Mouse (Mus musculus) neural tube, embryonic 11.5 days (tissue): ENCODE data around the gene Uroc1. TPM values are rescaled to one million over a fixed set of nuclear protein-coding genes. Genes with fewer than 3 reads are reported as not detected.

Source experiments
- ATAC-seq: fragments of 200-750 bp; cut with Nextera tagmentation; 2 replicates; pipeline ENCODE4 v1.8.0; 2017; ENCODE audit warnings: moderate number of reproducible peaks, mild to moderate bottlenecking, moderate TSS enrichment, moderate library complexity; ENCODE audit not compliant: insufficient read depth, low FRiP score, low TSS enrichment
- DNase-seq: peaks from one replicate; pipeline ENCODE4 v3.0.0-alpha.2; 2015; ENCODE audit warnings: low spot score
- H3K27ac ChIP-seq: fragments of 300-500 bp; sonication (generic); 2 replicates; pipeline ENCODE4 v1.5.1; 2014; ENCODE audit warnings: low read depth, mild to moderate bottlenecking, low read length
- H3K27me3 ChIP-seq: fragments of 300-500 bp; sonication (generic); 2 replicates; pipeline ENCODE4 v1.6.1; 2014; ENCODE audit warnings: mild to moderate bottlenecking, low read length, mixed read lengths; ENCODE audit not compliant: control insufficient read depth, insufficient read depth
- H3K36me3 ChIP-seq: fragments of 300-500 bp; sonication (generic); 2 replicates; pipeline ENCODE4 v1.6.1; 2014; ENCODE audit warnings: mild to moderate bottlenecking, low read length, moderate library complexity, mixed read lengths; ENCODE audit not compliant: control insufficient read depth, insufficient read depth
- H3K4me1 ChIP-seq: fragments of 300-500 bp; sonication (generic); 2 replicates; pipeline ENCODE4 v1.6.1; 2014; ENCODE audit warnings: low read length, mixed read lengths; ENCODE audit not compliant: control insufficient read depth, insufficient read depth
- H3K4me2 ChIP-seq: fragments of 300-500 bp; sonication (generic); 2 replicates; pipeline ENCODE4 v1.6.1; 2014; ENCODE audit warnings: low read depth, mild to moderate bottlenecking, moderate library complexity
- H3K4me3 ChIP-seq: fragments of 300-500 bp; sonication (generic); 2 replicates; pipeline ENCODE4 v1.5.1; 2014; ENCODE audit warnings: low read depth, low read length
- H3K9ac ChIP-seq: fragments of 300-500 bp; sonication (generic); 2 replicates; pipeline ENCODE4 v1.6.1; 2014; ENCODE audit warnings: mild to moderate bottlenecking, low read length
- H3K9me3 ChIP-seq: fragments of 300-500 bp; sonication (generic); 2 replicates; pipeline ENCODE4 v1.6.1; 2016; ENCODE audit warnings: low read length; ENCODE audit not compliant: control insufficient read depth
- WGBS: fragments of 180-500 bp; shearing (Covaris S2); extraction: QIAGEN DNeasy Blood & Tissue Kit; methylation state at CpG from one replicate; pipeline ENCODE4 v1.1.7; 2014; 5-methylcytosine and 5-hydroxymethylcytosine counted together
- polyA plus RNA-seq: library from polyadenylated mRNA; unstranded; fragments of >200 nt; fragmentation: Nextera tagmentation; extraction: Ambion mirVana; gene quantifications from 2 replicates; pipeline ENCODE4 v1.2.1, GENCODE M21; 2014

Uroc1 gene
- not detected in 2 replicates for polyA plus RNA-seq

DNA sequence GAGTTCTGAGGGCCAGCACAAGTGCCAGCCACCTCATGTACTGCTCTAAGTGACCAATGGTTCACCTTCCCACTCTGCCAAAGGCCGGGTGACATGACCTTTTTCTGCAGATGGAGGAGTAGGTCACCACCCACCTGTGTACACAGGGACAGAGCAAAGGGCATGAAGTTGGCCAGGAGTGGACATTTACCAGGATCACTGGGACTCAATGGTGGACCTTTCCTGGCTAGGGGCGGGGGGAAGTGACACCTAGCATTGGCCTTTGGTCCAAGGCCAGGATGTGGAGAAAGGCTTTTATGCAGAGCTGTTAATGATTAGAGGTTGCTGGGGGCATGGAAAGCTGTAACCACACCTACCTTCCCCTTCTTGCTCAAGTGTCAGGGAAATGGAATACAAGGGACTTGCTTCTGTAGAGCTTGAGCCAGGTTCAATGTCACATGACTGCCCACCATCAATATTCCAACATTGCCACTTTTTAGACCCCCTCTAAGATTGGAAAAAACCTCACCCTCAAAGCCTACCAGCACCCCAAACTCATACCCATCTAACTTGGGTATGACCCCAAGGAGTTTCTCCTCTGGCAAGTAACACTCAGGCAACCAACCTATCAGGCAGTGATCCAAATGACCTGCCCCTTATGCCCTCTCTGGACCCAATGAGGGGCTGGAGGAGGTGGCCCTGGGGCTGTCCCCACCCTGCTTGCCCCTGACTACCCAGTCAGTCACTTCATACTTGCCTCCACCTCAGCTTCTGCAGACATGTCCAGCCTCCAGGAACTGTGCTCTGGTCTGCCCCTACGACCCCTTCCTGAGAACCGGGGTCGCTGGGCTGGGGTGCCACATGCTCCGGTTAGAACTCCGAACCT lies at the start of gene Uroc1:
Gene Uroc1 (plus strand): TSS at position 724 of the 865 bp plus-strand sequence.
- H3K4me3 ChIP-seq: no peak within 1 kb of the TSS
- no peak within 1 kb of the TSS for H3K4me2 ChIP-seq
- DNase-seq: no peak
- no peaks in the 10 kb centered on the region for H3K4me1 ChIP-seq
- no peak within 1 kb of the TSS for H3K27ac ChIP-seq
- no peak for ATAC-seq
- H3K36me3 ChIP-seq: no peaks in the 10 kb centered on the region
- 86% methylated on average over 7 of the region's 7 CpGs for WGBS
- no peaks in the 10 kb centered on the region for H3K9me3 ChIP-seq
- no peak within 1 kb of the TSS for H3K9ac ChIP-seq
- no peaks in the 10 kb centered on the region for H3K27me3 ChIP-seq

DNA sequence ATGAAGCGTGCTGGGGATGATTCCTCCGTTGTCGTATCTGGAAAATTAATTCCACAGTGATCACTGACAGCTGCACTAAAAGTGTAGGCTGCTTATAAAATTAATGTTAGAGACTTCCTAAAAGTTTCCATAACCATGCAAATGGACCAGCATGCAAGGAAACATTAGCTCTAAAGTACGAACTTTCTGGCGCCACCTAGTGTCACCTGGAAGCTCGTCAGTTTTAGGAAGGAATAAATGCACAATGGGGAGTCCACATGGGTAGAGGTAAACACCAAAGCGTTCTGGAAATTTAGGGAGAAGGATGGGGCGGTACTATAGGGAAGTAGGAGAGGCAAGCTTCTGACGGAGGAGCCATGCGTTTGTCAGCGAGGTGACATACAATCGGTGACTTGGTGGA lies 44.8 kb upstream of the Uroc1 start:
- no peaks in the 10 kb centered on the region for H3K27me3 ChIP-seq
- H3K4me3 ChIP-seq: no peak overlapping the region
- 52% methylated on average over 12 of the region's 12 CpGs for WGBS
- no peak overlapping the region for H3K4me2 ChIP-seq
- no peaks in the 10 kb centered on the region for H3K36me3 ChIP-seq
- no peak overlapping the region for H3K27ac ChIP-seq
- ATAC-seq: no peak
- H3K9ac ChIP-seq: no peak overlapping the region
- no peaks in the 10 kb centered on the region for H3K9me3 ChIP-seq
- DNase-seq: no peak
- no peaks in the 10 kb centered on the region for H3K4me1 ChIP-seq

DNA sequence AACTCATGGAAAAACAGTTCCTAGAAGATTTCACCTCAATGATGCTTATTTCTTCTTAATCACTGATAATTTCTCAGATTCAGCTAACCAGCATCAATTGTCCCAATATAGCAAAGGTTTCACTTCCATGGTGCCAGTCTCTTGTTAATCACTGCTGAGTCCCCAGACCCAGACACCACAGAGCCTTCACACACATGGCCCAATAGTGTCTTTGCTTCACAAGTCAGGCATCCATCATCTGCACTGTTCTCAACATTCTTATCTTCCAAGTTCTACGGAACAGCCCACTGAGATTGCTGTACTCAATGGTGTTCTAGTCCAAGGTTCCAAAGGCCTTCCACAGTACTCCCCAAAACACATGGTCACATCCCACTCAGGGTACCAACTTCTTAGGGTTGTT lies 32.2 kb upstream of the Uroc1 start, which contains the start of gene BC048671:
Gene BC048671 (plus strand): TSS at position 301 of the 400 bp plus-strand sequence.
- Histone ChIP-seq H3K9me3 (no peaks in the 10 kb centered on the region), H3K4me2 (no peak within 1 kb of the TSS), H3K27ac (no peak within 1 kb of the TSS), H3K27me3 (no peaks in the 10 kb centered on the region), H3K9ac (no peak within 1 kb of the TSS), H3K36me3 (no peaks in the 10 kb centered on the region), H3K4me1 (no peaks in the 10 kb centered on the region), H3K4me3 (no peak within 1 kb of the TSS)
- 84% methylated on average over 1 of the region's 1 CpGs for WGBS
- ATAC-seq (no peak), DNase-seq (no peak)

DNA sequence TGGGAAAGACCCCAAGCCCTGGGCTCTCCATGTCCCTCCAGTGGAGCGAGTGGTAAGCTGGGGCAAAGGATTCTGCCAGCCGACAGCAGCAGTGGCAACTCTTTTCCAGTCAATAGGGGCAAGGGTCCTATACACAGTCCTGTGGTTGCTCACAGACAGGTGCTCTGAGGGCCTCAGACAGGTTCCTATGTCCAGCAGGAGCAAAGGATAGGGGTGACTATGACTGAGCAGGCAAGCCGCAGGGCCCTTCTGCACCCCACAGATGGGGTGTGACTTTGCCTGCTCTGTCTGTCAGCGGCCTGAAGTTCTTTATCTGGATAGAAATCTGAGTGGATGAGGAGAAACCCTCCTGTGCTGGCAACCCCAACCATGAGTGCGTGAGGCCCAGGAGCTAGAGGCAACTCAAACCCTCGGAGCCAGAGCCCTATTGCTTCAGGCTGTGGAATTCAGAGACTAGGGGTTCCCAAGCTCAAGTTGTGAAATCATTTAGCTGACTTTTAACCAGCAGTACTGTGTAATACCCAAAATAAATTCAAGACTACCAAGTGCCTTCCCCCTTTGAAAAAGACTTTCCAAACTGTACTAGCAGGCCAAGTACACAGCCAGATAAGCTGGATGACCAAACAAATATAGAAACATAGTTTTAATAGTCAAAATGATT lies 26.6 kb upstream of the Uroc1 start:
- ATAC-seq (no peak), DNase-seq (no peak)
- no peak overlapping the region for H3K9ac ChIP-seq
- no peaks in the 10 kb centered on the region for H3K4me1 ChIP-seq
- H3K9me3 ChIP-seq: peaks cover 9% of the 10 kb centered on the region; the same call in 1 of the 2 replicates
- no peak overlapping the region for H3K27ac ChIP-seq
- 87% methylated on average over 6 of the region's 6 CpGs for WGBS
- no peak overlapping the region for H3K4me2 ChIP-seq
- no peaks in the 10 kb centered on the region for H3K36me3 ChIP-seq
- no peaks in the 10 kb centered on the region for H3K27me3 ChIP-seq
- H3K4me3 ChIP-seq: no peak overlapping the region

DNA sequence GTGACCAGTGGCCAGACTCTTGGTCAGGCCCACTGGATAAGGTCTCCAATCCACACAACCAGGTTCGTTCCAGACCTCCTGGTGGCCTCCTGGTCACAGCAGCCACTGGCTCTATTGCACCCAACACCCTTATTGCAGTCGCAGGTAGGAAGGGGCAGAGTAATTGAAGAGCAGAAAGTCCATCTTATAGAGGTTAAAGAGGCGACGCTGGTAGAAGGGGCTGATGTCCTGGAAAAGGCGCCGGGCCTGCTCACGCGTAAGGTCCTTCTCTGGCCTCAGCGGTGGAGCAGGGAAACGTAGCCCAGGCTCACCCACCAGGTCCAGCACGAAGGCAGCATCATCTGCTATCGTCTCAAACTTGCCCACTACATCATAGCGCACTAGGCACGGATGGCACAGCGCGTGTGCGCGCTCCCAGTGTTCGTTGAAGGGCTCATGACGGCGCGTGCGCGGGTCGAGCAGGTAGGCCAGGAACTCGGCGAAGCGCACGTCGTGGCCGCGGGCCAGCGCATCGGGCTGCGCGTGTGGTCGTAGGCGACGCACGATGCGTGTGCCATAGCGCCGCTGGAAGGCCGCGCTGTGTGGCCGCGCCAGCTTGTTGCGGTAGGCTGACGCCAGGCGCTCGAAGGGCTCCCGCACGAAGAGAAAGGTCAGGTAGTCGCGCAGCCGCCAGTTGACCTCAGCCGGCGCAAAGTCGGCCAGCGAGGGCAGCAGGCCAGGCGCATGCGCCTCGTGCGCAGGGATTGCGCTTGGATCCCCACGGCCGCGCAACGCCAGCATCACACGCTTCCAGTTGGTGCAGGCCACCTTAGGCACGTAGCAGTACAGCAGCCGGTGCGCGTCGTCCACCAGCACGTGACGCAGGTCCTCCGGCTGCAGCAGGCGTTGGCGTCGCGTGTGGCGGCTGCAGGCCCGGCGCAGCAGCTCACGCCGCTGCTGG lies 24.0 kb upstream of the Uroc1 start:
- no peak overlapping the region for H3K4me2 ChIP-seq
- ATAC-seq: no peak
- no peak overlapping the region for H3K9ac ChIP-seq
- H3K4me1 ChIP-seq: no peaks in the 10 kb centered on the region
- no peak overlapping the region for H3K4me3 ChIP-seq
- WGBS: 85% methylated on average over 80 of the region's 87 CpGs
- peaks cover 9% of the 10 kb centered on the region; the same call in 1 of the 2 replicates for H3K9me3 ChIP-seq
- no peak for DNase-seq
- H3K36me3 ChIP-seq: no peaks in the 10 kb centered on the region
- H3K27me3 ChIP-seq: no peaks in the 10 kb centered on the region
- H3K27ac ChIP-seq: no peak overlapping the region

DNA sequence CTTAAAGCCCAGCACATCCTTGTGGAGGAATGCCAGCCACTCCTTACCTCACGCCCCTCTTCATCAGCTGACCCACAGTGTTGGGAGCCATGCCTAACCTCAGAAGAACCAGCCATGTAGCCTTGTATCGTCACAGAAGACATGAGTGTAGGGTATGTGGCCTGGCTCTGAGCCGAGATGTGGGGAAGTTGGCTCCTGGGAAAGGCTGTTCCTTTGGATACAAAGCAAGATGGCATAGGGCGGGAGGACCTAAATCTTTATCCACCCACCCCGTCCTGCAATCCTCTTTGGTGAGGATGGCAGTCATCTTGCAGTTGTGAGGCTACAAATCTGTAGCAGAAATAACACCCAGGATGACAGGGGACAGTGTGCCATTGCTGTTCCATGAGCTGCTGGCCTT lies 17.1 kb upstream of the Uroc1 start:
- DNase-seq (no peak), ATAC-seq (no peak)
- Histone ChIP-seq H3K36me3 (no peaks in the 10 kb centered on the region), H3K9ac (no peak overlapping the region), H3K9me3 (no peaks in the 10 kb centered on the region), H3K27ac (no peak overlapping the region), H3K4me1 (no peaks in the 10 kb centered on the region), H3K4me3 (no peak overlapping the region), H3K4me2 (no peak overlapping the region), H3K27me3 (no peaks in the 10 kb centered on the region)
- WGBS: 85% methylated on average over 5 of the region's 5 CpGs

DNA sequence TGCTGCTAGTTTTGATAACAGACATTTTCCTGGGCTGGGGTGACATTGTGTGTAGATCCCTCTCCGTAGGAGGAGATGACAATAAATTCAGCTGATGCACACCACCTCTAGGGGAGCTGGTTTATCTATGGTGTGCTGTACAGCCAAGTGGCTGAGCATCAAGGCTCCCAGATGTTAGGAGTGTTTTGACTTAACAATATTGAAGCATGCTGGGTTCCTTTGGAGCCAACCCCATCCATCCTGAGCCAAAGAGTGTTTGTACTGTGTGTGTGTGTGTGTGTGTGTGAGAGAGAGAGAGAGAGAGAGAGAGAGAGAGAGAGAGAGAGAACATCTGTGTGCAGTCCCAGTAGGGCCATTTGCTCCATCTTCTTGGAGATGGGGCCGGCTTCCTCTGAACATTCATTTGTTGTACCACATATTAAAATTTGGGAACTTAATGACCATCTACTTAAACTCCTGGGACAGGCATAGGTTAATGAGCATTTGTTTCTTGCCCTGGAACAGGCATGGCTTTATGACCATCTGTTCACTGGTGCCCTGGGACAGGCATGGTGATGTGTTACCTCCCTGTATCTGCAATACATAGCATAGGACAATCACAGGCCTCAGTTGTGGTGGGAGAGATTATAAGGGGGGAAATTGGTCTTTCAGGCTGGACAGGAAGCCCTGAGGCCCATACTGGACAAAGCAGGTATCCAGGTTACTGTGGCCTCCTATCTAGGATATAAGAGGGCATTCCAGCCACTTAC lies 15.4 kb upstream of the Uroc1 start:
- no peak for DNase-seq
- 58% methylated on average over 2 of the region's 2 CpGs for WGBS
- H3K27ac ChIP-seq: no peak overlapping the region
- no peak overlapping the region for H3K4me3 ChIP-seq
- no peak overlapping the region for H3K4me2 ChIP-seq
- ATAC-seq: no peak
- H3K36me3 ChIP-seq: no peaks in the 10 kb centered on the region
- no peaks in the 10 kb centered on the region for H3K27me3 ChIP-seq
- H3K9ac ChIP-seq: no peak overlapping the region
- no peaks in the 10 kb centered on the region for H3K9me3 ChIP-seq
- H3K4me1 ChIP-seq: no peaks in the 10 kb centered on the region

DNA sequence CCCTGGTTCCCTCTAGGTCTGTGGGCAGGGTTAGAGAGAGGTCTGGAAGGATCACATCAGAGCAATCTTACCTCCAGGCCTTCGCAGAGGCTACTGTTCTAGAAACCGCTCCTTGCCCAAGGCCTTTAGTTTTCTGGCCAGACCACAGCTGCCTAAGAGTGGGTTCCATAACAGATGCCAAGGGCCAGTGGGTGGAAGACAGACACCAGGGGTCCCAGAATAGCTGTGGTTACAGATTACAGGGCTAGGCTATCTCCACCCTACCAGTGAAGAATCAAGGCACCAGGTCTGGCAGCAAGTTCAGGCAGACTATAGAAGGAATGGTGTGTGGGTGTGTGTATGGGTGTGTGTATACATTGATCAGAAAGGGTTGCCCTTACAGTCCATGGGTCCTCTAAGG lies 14.1 kb upstream of the Uroc1 start:
- Histone ChIP-seq H3K4me2 (no peak overlapping the region), H3K4me3 (no peak overlapping the region), H3K27me3 (no peaks in the 10 kb centered on the region), H3K36me3 (no peaks in the 10 kb centered on the region), H3K4me1 (no peaks in the 10 kb centered on the region), H3K27ac (no peak overlapping the region), H3K9me3 (no peaks in the 10 kb centered on the region), H3K9ac (no peak overlapping the region)
- no peak for ATAC-seq
- no peak for DNase-seq
- WGBS: 88% methylated on average over 2 of the region's 2 CpGs
